Mouse (Mus musculus): ENCODE measurements around the gene Adcy1. TPM values are rescaled to one million over a fixed set of nuclear protein-coding genes. Genes with fewer than 3 reads are reported as not detected.

The Adcy1 gene
- polyA plus RNA-seq, 1 experiment: 3.7 TPM

GRCm38 (mm10) chr11:7061961-7062360, 1.3 kb upstream of the Adcy1 start:
- no peak for TF ChIP-seq POLR2A (IDR thresholded peaks at IDR 0.05; ENCODE audit: low read depth, low read length)
- TF ChIP-seq CTCF (conservative IDR thresholded peaks at IDR 0.05; ENCODE audit: insufficient read depth, insufficient read length, low read depth, low read length): no peak
- 43% methylated on average over 6 of the region's 6 CpGs for WGBS

GRCm38 (mm10) chr11:7062566-7062965, 723 bp upstream of the Adcy1 start:
- DNase-seq: no peak
- H3K27me3 ChIP-seq (replicated peaks; ENCODE audit: control insufficient read depth, insufficient read depth, low read length): no peaks in the 10 kb centered on the region
- H3K36me3 ChIP-seq (ENCODE audit: control insufficient read depth, insufficient read depth, low read length): no peaks in the 10 kb centered on the region
- no peaks in the 10 kb centered on the region; the same call in 1 of the 2 replicates for H3K4me1 ChIP-seq (ENCODE audit: control insufficient read depth, insufficient read depth, low read length)
- TF ChIP-seq POLR2A (IDR thresholded peaks at IDR 0.05; ENCODE audit: low read depth, low read length) (no peak), CTCF (conservative IDR thresholded peaks at IDR 0.05; ENCODE audit: insufficient read depth, insufficient read length, low read depth, low read length) (no peak)
- 18% methylated on average over 10 of the region's 10 CpGs for WGBS
- no peak overlapping the region for H3K27ac ChIP-seq (ENCODE audit: insufficient read depth, low read depth, low read length)
- no peak overlapping the region for H3K4me3 ChIP-seq (ENCODE audit: insufficient read depth, low read depth, low read length)

More at GRCm38 (mm10) chr11:7061961-7062360, 1.3 kb upstream of the Adcy1 start:
- DNase-seq: no peak
- Histone ChIP-seq H3K27ac (ENCODE audit: insufficient read depth, low read depth, low read length) (no peak overlapping the region), H3K4me1 (ENCODE audit: control insufficient read depth, insufficient read depth, low read length) (no peaks in the 10 kb centered on the region; the same call in 1 of the 2 replicates), H3K36me3 (ENCODE audit: control insufficient read depth, insufficient read depth, low read length) (no peaks in the 10 kb centered on the region), H3K27me3 (replicated peaks; ENCODE audit: control insufficient read depth, insufficient read depth, low read length) (no peaks in the 10 kb centered on the region), H3K4me3 (ENCODE audit: insufficient read depth, low read depth, low read length) (no peak overlapping the region)

- Histone ChIP-seq H3K4me1 (ENCODE audit: control insufficient read depth, insufficient read depth, low read length) (no peaks in the 10 kb centered on the region; the same call in 1 of the 2 replicates), H3K27me3 (replicated peaks; ENCODE audit: control insufficient read depth, insufficient read depth, low read length) (no peaks in the 10 kb centered on the region), H3K27ac (ENCODE audit: insufficient read depth, low read depth, low read length) (no peak overlapping the region), H3K4me3 (ENCODE audit: insufficient read depth, low read depth, low read length) (peak overlapping the region; percentile 54), H3K36me3 (ENCODE audit: control insufficient read depth, insufficient read depth, low read length) (no peaks in the 10 kb centered on the region)
- DNase-seq: peak; percentile 31
- under 1% methylated on average over 53 of the region's 53 CpGs for WGBS
- no peak for TF ChIP-seq POLR2A (IDR thresholded peaks at IDR 0.05; ENCODE audit: low read depth, low read length)
- no peak for TF ChIP-seq CTCF (conservative IDR thresholded peaks at IDR 0.05; ENCODE audit: insufficient read depth, insufficient read length, low read depth, low read length)
Measured at GRCm38 (mm10) chr11:7063681-7064267, 485 bp downstream of the Adcy1 start.

GRCm38 (mm10) chr11:7064484-7065185, 1.3 kb downstream of the Adcy1 start:
- 9% methylated on average over 26 of the region's 26 CpGs for WGBS
- Histone ChIP-seq H3K36me3 (ENCODE audit: control insufficient read depth, insufficient read depth, low read length) (no peaks in the 10 kb centered on the region), H3K4me3 (ENCODE audit: insufficient read depth, low read depth, low read length) (peak overlapping the region; percentile 54), H3K27ac (ENCODE audit: insufficient read depth, low read depth, low read length) (peak overlapping the region; percentile 47), H3K27me3 (replicated peaks; ENCODE audit: control insufficient read depth, insufficient read depth, low read length) (no peaks in the 10 kb centered on the region), H3K4me1 (ENCODE audit: control insufficient read depth, insufficient read depth, low read length) (no peaks in the 10 kb centered on the region; the same call in 1 of the 2 replicates)
- DNase-seq: no peak
- TF ChIP-seq POLR2A (IDR thresholded peaks at IDR 0.05; ENCODE audit: low read depth, low read length) (no peak), CTCF (conservative IDR thresholded peaks at IDR 0.05; ENCODE audit: insufficient read depth, insufficient read length, low read depth, low read length) (no peak)

GRCm38 (mm10) chr11:7065388-7065787, 2.1 kb downstream of the Adcy1 start:
- no peaks in the 10 kb centered on the region; the same call in 1 of the 2 replicates for H3K4me1 ChIP-seq (ENCODE audit: control insufficient read depth, insufficient read depth, low read length)
- no peak overlapping the region for H3K27ac ChIP-seq (ENCODE audit: insufficient read depth, low read depth, low read length)
- no peak for TF ChIP-seq POLR2A (IDR thresholded peaks at IDR 0.05; ENCODE audit: low read depth, low read length)
- no peak for TF ChIP-seq CTCF (conservative IDR thresholded peaks at IDR 0.05; ENCODE audit: insufficient read depth, insufficient read length, low read depth, low read length)
- H3K4me3 ChIP-seq (ENCODE audit: insufficient read depth, low read depth, low read length): no peak overlapping the region
- no peaks in the 10 kb centered on the region for H3K27me3 ChIP-seq (replicated peaks; ENCODE audit: control insufficient read depth, insufficient read depth, low read length)
- H3K36me3 ChIP-seq (ENCODE audit: control insufficient read depth, insufficient read depth, low read length): no peaks in the 10 kb centered on the region
- DNase-seq: no peak
- WGBS: 29% methylated on average over 4 of the region's 4 CpGs

- H3K4me3 ChIP-seq (ENCODE audit: insufficient read depth, low read depth, low read length): no peak overlapping the region
- WGBS: 61% methylated on average over 5 of the region's 5 CpGs
- H3K4me1 ChIP-seq (ENCODE audit: control insufficient read depth, insufficient read depth, low read length): no peaks in the 10 kb centered on the region; the same call in 1 of the 2 replicates
- DNase-seq: no peak
- H3K27me3 ChIP-seq (replicated peaks; ENCODE audit: control insufficient read depth, insufficient read depth, low read length): no peaks in the 10 kb centered on the region
- no peak for TF ChIP-seq CTCF (conservative IDR thresholded peaks at IDR 0.05; ENCODE audit: insufficient read depth, insufficient read length, low read depth, low read length)
- TF ChIP-seq POLR2A (IDR thresholded peaks at IDR 0.05; ENCODE audit: low read depth, low read length): no peak
- H3K36me3 ChIP-seq (ENCODE audit: control insufficient read depth, insufficient read depth, low read length): no peaks in the 10 kb centered on the region
- H3K27ac ChIP-seq (ENCODE audit: insufficient read depth, low read depth, low read length): no peak overlapping the region
Measured at GRCm38 (mm10) chr11:7065876-7066275, 2.6 kb downstream of the Adcy1 start.

GRCm38 (mm10) chr11:7067263-7067662, 4.0 kb downstream of the Adcy1 start:
- H3K36me3 ChIP-seq (ENCODE audit: control insufficient read depth, insufficient read depth, low read length): no peaks in the 10 kb centered on the region
- no peaks in the 10 kb centered on the region for H3K27me3 ChIP-seq (replicated peaks; ENCODE audit: control insufficient read depth, insufficient read depth, low read length)
- no peak overlapping the region for H3K4me3 ChIP-seq (ENCODE audit: insufficient read depth, low read depth, low read length)
- no peak overlapping the region for H3K27ac ChIP-seq (ENCODE audit: insufficient read depth, low read depth, low read length)
- H3K4me1 ChIP-seq (ENCODE audit: control insufficient read depth, insufficient read depth, low read length): no peaks in the 10 kb centered on the region; the same call in 1 of the 2 replicates
- DNase-seq: no peak
- WGBS: 84% methylated on average over 4 of the region's 4 CpGs
- TF ChIP-seq CTCF (conservative IDR thresholded peaks at IDR 0.05; ENCODE audit: insufficient read depth, insufficient read length, low read depth, low read length) (no peak), POLR2A (IDR thresholded peaks at IDR 0.05; ENCODE audit: low read depth, low read length) (no peak)
